Mouse (Mus musculus): ENCODE measurements around the gene Atp5f1. TPM values are rescaled to one million over a fixed set of nuclear protein-coding genes. Genes with fewer than 3 reads are reported as not detected.

The Atp5f1 gene
- total and polyA plus RNA-seq, 3 experiments: 313 to 344 TPM; not detected in 1

DNA sequence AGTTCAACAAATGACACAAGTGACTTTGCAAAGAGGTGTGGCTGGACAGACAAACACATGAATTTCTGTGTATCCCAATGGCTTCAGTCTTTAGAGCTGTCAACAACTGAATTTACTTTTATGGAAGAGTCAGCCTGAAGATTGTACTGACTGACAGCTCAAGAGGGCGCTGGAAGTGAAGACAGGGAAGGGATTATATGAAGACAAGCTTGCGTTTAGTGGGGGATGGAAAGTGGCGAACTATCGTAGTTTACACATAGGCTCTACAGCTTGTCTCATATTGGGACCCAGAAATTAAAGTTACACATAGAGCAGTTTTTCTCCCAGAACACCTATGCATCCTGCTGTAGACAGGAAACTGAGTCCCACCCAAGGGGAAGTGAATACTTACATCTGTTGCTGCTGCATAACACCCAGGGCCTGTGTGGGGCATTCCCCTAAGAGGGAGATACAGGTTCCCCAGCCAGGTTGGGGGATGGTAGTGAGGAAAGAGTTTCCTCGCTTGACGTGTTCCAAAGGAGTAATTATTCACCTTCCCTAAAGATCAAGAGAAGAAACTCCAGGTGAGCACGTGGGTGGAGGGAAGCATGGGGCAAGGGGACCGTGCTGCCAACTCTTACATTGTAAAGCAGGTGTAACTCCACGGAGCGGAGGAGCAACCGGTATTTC lies 40.9 kb upstream of the Atp5f1 start:
- Histone ChIP-seq H3K36me3 (ENCODE audit: control insufficient read depth in 1 of 2, insufficient read depth in 2 of 2, low read length in 2 of 2) (no peaks in the 10 kb centered on the region), H3K9me3 (replicated peaks; ENCODE audit: insufficient read depth, low read length) (no peaks in the 10 kb centered on the region), H3K9ac (ENCODE audit: control insufficient read depth, low read depth, low read length, poor library complexity, severe bottlenecking) (no peak overlapping the region), H3K27me3 (ENCODE audit: control insufficient read depth in 1 of 2, insufficient read depth in 2 of 2, low read length in 2 of 2) (no peaks in the 10 kb centered on the region; a peak in 1 of 4 replicates), H3K4me1 (ENCODE audit: control insufficient read depth in 1 of 2, insufficient read depth in 2 of 2, low read length in 2 of 2) (no peaks in the 10 kb centered on the region; a peak in 1 of 4 replicates), H3K4me3 (ENCODE audit: control insufficient read depth in 1 of 2, insufficient read depth in 1 of 2, low read depth in 2 of 2, low read length in 2 of 2) (no peak overlapping the region), H3K79me2 (ENCODE audit: control insufficient read depth, insufficient read depth, low read length, poor library complexity) (no peaks in the 10 kb centered on the region), H3K27ac (ENCODE audit: control insufficient read depth, low read depth, low read length) (no peak overlapping the region)
- TF ChIP-seq TBP (IDR thresholded peaks at IDR 0.05; ENCODE audit: low read depth, low read length): no peak
- TF ChIP-seq CTCF (IDR thresholded peaks at IDR 0.05 in 2 of 3, conservative IDR thresholded peaks at IDR 0.05 in 1 of 3; ENCODE audit: control insufficient read depth in 1 of 3, insufficient read depth in 1 of 3, low read depth in 2 of 3, low read length in 3 of 3, poor library complexity in 1 of 3, severe bottlenecking in 1 of 3): peak in 1 of 3 experiments; percentile 2; a peak in 1 of 6 replicates
- no peak for TF ChIP-seq ZC3H11A (IDR thresholded peaks at IDR 0.05; ENCODE audit: low read depth, low read length)
- no peak for DNase-seq (ENCODE audit: low read depth, low spot score)

DNA sequence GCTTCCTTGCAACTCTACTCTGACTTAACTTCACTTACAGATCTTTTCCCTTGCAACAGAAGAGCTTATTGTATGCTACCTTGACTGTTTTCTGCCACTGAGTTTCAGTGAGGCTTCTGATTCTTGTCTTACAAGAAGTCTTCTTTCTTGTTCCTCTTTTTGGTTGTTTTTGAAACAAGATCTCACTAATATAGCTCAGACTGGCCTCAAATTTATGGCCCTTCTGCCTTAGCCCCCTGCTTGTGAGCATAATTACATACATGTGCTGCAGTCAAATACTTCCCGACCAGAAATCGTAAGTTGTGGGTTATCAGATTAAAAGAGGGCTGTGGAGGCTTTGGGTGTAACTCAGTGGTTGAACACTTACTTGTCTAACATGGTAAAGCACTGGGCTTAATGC lies 34.8 kb upstream of the Atp5f1 start:
- H3K9ac ChIP-seq (ENCODE audit: control insufficient read depth, low read depth, low read length, poor library complexity, severe bottlenecking): no peak overlapping the region
- DNase-seq (ENCODE audit: low read depth, low spot score): peak; percentile 54
- no peak overlapping the region for H3K4me3 ChIP-seq (ENCODE audit: control insufficient read depth in 1 of 2, insufficient read depth in 1 of 2, low read depth in 2 of 2, low read length in 2 of 2)
- H3K36me3 ChIP-seq (ENCODE audit: control insufficient read depth in 1 of 2, insufficient read depth in 2 of 2, low read length in 2 of 2): no peaks in the 10 kb centered on the region; a peak in 1 of 4 replicates
- H3K27ac ChIP-seq (ENCODE audit: control insufficient read depth, low read depth, low read length): no peak overlapping the region
- no peaks in the 10 kb centered on the region; a peak in 1 of 4 replicates for H3K27me3 ChIP-seq (ENCODE audit: control insufficient read depth in 1 of 2, insufficient read depth in 2 of 2, low read length in 2 of 2)
- no peaks in the 10 kb centered on the region for H3K79me2 ChIP-seq (ENCODE audit: control insufficient read depth, insufficient read depth, low read length, poor library complexity)
- TF ChIP-seq USF2 (IDR thresholded peaks at IDR 0.05; ENCODE audit: borderline replicate concordance in 1 of 2, insufficient read depth in 1 of 2, low read depth in 1 of 2, low read length in 2 of 2) (no peak), ZC3H11A (IDR thresholded peaks at IDR 0.05; ENCODE audit: low read depth, low read length) (no peak), USF1 (IDR thresholded peaks at IDR 0.05; ENCODE audit: low read depth, low read length) (no peak), CHD2 (IDR thresholded peaks at IDR 0.05; ENCODE audit: low read length) (no peak), RCOR1 (IDR thresholded peaks at IDR 0.05; ENCODE audit: low read depth, low read length) (no peak), NRF1 (IDR thresholded peaks at IDR 0.05; ENCODE audit: insufficient read depth, low read depth, low read length, poor library complexity, severe bottlenecking) (no peak), MAX (IDR thresholded peaks at IDR 0.05; ENCODE audit: low read length) (no peak), MAZ (IDR thresholded peaks at IDR 0.05; ENCODE audit: low read depth, low read length) (no peak), SIN3A (IDR thresholded peaks at IDR 0.05; ENCODE audit: low read length) (no peak), GATA1 (IDR thresholded peaks at IDR 0.05; ENCODE audit: low read depth, low read length) (no peak), MXI1 (IDR thresholded peaks at IDR 0.05; ENCODE audit: low read depth, low read length) (no peak), POLR2AphosphoS5 (IDR thresholded peaks at IDR 0.05; ENCODE audit: borderline replicate concordance, low read depth, low read length) (no peak), RAD21 (IDR thresholded peaks at IDR 0.05; ENCODE audit: low read depth, low read length) (no peak), MYC (IDR thresholded peaks at IDR 0.05; ENCODE audit: low read depth, low read length) (no peak), CTCF (IDR thresholded peaks at IDR 0.05 in 2 of 3, conservative IDR thresholded peaks at IDR 0.05 in 1 of 3; ENCODE audit: control insufficient read depth in 1 of 3, insufficient read depth in 1 of 3, low read depth in 2 of 3, low read length in 3 of 3, poor library complexity in 1 of 3, severe bottlenecking in 1 of 3) (no peak), ZMIZ1 (IDR thresholded peaks at IDR 0.05; ENCODE audit: low read depth, low read length) (no peak)
- no peaks in the 10 kb centered on the region; a peak in 2 of 4 replicates for H3K4me1 ChIP-seq (ENCODE audit: control insufficient read depth in 1 of 2, insufficient read depth in 2 of 2, low read length in 2 of 2)
- no peaks in the 10 kb centered on the region for H3K9me3 ChIP-seq (replicated peaks; ENCODE audit: insufficient read depth, low read length)

Measured in MEL (cell line).